Mouse (Mus musculus): ENCODE measurements around the gene Npsr1.

The Npsr1 gene

DNA sequence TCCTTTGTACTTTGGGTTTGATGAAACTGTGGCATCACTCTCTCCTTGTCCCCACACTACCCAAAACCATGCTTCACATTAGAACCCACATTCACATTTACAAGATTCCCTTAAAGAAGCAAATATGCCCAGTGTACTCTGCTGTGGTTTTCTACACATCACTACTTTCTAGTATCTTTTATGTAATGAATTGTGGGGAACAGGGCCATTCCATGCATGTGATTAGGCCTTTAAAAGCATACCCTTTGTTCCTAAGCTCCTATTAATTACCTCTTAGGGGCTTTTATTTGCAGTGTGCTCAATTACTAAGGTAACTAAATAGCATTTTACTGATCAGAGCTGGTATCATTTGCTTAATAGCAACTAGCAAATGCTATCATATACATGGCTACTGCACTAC, 149.8 kb downstream of the Npsr1 start:
- no peak for DNase-seq (ENCODE audit: low spot score)

DNA sequence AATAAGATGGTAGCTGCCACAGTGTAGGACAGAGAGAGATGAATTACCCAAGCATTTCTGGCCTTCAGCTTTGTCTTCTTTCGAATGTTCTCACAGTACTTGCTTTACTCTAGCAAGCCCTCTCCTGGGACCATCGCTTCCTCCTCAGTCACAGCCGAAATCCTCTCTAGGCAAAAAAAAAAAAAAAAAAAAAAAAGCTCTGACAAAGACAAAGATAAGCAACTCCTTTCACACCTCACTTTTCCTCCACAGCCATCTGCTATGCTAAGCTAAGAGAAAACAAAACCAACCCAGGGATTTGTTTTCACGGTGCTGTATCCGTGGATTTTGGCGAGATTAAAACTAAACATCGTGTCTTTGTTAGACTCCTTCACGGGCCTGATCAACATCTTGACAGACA, 156.4 kb downstream of the Npsr1 start:
- no peak for DNase-seq (ENCODE audit: low spot score)

DNA sequence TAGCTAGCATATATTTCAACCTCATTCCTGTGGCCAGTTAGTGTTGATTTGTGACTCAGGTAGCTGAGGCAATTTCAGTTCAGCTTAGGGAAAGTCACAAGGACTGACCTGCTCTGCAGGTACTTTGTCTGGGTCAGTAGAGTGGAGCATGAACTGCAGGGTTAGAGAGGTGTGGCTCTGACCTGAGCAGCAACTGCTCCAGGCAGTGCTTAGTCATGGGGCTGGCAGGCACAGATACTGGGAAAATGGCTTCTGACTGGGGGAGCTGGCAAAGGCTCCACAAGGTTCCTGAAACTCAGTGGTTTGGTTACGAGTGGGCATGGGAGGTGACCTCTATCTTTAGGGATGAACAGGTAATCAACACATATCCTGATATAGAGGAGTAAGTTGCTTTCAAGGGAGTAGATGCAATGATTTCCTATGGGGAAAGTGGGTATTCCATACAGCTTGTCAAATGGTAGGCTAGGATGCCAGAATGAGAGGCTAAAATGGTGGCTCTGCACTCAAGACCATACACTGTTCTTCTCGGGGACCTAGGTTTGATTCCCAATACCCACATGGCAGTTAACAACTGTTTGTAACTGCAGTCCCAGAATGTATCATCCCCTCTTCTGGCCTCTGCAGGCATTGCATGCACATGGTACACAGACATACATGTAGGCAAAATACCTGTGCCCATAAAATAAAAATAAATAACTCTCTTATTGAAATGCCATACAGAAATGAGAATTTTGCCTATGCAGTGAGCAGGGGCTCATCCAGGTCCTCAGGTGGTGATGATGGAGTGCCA, 182.9 kb downstream of the Npsr1 start:
- DNase-seq (ENCODE audit: low spot score) = peak; percentile 23

DNA sequence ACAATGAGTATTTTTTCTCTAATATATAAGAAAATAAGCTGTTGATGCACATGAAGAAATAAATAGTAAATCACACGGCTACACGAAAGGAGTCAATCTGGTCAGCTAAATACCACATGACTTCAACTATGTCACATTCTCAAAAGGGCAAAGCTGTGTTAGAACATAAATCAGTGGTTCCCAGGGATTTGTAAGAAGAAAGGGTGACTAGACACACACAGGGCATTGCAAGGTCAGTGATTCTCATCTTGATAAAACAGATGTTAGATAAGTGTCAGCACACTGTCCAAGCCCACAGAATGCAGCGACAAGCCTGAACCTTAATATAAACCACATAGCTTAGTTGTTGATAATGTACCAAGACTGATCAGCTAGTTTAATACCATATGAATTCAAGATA, 184.8 kb downstream of the Npsr1 start:
- no peak for DNase-seq (ENCODE audit: low spot score)

DNA sequence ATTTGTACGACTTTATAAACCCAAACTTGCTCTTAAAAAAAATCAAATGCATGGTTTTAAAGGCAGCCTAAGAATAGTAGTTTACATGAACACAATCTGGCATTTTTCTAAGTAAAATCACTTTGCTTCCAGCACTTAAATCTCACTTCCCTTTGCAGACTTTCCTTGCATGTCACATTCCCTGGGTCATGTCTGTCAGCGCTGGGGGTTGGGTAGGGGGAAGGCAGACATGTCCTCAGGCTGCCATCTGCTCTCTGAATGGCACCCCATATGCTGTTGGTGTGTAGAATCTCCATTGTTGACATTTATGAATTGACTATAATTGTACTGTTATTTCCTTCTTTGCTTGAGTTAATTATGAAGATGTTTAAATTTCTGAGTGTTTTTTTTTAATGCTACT, 185.3 kb downstream of the Npsr1 start:
- no peak for DNase-seq (ENCODE audit: low spot score)

DNA sequence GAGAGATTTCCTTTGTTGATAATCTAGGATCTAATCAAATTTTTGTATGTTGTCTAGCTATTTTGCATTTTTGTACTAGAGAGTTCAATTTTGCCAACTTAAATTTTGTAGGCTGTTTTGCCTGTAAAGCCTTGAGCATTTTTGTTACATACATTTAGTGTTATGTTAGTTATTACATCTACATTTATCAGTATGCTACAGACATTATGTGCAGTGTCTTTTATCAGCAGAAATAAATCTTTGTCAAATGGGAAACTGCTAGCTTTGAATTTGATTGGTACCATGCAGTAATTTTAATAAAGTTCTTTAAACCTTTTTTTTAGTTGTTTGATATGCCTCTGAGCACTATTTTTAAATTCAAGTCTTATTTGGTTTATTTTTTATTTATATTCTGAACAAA, 185.7 kb downstream of the Npsr1 start:
- no peak for DNase-seq (ENCODE audit: low spot score)

DNA sequence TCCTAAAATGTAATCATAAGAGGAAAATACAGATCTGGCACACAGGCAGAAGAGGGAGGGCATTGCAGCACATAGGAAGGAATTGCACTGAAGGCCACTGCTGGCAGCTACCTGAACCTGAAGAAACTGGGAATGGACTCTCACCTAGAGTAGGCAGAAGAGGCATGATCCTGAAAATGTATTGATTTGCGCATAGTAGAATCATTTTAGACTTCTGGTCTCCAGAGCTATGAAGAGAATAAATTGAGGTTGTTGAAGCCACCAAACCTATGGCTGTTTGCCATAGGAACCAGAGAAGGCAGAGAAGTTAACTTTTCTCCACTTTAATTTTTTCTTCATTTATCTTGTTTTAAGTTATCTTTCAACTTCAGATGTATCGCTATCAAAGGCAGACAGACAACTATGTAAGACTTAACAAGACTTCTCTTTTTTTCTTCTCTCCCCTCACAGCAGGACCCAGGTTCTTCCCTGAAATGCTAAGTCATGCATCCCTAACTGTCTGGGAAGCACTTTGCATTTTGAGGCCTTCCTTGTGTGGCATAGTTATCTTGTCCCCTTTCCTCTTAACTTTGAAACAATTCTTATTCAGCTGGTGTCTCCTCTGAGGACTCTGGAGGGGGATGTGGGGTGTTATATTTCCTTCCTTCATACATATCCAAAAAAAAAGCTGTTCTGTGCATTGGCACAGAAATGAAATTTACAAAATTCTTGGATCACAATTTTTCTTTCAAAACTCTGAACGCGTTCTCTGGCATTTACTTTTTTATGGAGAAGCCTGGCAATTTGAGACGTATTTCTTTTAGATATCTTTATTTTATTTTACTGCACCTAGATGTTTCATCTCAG, 186.7 kb downstream of the Npsr1 start:
- DNase-seq (ENCODE audit: low spot score) = no peak

DNA sequence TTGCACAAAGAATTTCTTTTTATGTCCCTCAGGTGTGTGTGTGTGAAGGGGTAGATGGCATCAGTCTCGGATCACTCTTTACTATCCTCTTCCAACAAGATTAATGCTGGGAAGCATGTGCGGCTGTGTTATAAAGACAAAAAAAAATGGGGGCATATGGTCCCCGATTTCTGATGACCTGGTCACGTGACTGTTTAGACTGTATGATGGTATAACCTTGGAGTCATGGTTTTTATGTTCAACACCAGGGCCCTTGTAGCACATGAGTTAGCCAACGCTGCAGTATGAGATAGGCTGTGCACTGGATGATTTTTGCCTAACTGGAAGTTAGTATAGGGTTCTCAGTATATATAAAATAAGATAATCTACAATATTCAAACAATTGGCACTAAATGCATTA, 187.6 kb downstream of the Npsr1 start:
- DNase-seq (ENCODE audit: low spot score) = no peak

DNA sequence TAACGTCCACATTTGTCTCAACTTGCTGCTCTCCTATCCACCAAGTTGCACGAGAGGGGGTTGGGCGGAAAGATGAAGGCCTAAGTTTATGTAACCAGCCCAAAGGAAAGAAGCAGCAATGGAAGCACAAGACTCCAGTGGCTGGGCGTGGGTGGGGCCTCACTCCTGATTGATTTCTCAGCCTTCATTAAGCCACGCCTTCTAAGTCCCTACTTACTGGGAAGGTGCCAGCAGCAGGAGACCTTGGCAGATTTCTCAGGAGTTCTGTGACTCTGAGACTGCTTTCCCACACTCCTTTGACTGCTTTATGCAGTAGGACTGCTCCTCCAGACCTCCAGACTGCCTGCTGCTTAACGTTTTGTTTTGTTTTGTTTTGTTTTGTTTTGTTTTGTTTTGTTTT, 193.6 kb downstream of the Npsr1 start:
- no peak for DNase-seq (ENCODE audit: low spot score)

DNA sequence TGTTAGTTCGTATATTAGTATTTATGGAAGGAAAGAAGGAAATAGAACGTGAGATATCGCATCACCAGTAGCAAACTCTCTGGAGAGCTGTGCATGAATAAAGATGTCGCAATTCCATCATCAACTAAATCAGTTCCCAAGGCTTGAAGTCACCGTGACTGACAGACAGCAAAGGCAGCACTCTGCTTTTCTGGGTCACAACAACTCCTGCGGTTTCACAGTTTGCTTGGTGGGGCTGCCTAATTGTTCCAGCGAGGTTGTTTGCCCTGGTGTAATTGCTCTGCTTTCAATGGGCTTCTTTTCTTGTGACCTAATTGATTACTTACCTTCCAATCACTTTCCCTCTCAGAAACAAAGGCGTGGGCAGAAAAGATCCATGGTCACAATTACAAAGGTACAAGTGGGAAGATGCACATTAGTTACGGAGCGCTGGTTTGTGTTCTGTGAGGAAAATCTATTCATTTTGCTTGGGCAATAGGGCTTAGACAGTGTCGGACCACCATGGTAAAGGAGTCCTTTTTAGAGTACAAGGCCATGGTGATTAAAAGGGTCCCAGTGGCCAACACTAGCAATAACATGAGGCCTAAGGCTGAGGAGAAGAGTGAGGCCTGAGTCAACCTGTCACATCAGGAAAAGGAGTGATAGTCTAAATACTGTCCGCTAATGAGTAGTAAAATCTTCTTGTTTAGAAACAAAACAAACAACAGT, 195.6 kb downstream of the Npsr1 start:
- no peak for DNase-seq (ENCODE audit: low spot score)

DNA sequence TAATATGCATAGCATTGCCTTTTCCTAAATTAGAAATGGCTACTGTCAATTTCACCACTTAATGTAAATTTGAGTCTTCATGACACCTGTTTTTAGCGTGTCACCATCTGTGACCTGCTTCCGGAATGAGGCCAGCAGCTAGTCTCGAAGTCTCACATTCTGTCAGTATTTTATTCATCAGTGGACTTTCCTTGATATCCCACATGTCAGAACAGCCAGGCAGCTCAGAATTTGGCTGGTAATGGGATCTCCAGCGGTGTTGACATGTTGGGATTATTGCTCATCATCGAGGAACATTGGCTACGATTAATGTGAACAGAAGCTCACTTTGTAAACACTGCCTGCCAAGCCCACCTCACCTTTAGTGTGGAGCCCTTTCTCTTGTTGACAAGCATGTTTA, 205.1 kb downstream of the Npsr1 start:
- DNase-seq (ENCODE audit: low spot score) = no peak

DNA sequence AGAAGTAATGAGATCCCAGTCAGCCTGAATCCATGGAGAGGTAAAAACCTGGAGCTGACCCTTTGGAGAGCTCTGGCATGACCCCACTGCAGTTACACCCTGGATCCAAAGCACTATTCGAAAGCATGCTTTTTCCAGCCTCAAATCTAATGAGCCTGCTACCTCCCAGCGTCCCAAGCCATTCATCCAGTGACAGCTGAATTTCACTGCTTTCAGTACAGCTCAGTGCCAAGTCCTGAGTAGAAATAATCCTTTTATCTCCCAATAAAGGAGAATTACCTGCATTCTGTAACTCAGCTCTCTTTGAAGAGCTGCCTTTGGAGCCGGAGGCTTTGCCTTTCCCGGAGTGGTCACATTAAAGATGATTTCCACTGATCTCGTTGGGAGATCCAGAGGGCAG, 209.2 kb downstream of the Npsr1 start:
- no peak for DNase-seq (ENCODE audit: low spot score)

DNA sequence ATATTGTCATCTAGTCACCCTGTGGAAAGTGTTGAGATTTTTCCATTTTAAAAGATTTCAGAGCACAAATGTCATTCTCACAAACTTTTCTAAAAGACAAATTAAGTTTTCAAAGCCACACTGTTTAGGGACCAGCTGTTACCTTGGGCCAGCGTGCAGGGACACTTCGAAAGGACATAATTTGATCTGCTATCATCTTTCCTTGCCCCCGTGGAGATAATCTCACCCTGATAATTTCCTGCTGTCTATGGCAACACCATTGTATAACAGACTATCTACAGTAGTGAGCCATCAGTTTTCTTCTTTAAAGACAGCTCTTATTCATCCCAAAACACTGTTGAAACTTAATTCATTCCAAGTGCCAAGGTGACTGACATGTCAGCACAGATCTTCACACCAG, 209.6 kb downstream of the Npsr1 start:
- DNase-seq (ENCODE audit: low spot score) = no peak

DNA sequence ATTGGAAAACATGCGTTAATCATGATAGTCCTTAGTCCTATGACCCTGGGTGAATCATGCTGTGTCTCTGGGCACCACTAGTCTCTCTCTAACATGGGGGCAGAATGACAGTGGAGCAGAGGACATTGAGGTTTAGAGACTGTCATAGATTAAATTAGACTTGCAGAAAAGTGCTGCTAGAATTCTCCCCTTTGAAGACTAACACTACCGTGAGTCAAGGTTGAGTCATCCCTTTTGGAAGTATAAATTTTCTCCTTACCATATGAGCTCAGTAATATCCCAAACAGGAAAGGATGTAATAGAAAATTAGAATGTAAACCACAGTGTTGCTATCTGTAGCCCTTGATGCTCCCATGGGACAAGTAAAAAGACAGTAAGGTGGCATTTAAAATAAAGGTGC, 218.0 kb downstream of the Npsr1 start:
- no peak for DNase-seq (ENCODE audit: low spot score)

DNA sequence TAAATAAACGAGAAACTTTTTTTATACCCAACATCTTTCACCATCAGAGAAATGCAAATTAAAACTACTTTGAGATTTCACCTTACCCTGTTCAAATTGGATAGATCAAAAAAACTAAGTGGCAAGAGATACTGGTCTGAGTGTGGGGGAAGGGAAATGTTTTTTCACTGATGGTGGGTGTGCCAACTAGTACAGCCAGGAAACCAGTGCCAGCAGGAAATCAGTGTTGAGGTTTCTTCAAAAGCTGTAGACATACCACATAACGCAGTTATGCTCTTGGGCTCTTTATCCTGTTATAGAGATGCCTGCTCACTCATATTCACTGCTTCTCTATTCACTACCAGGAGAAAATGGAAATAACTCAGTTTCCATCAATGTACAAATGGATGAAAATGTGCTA, 233.9 kb downstream of the Npsr1 start:
- DNase-seq (ENCODE audit: low spot score) = no peak

DNA sequence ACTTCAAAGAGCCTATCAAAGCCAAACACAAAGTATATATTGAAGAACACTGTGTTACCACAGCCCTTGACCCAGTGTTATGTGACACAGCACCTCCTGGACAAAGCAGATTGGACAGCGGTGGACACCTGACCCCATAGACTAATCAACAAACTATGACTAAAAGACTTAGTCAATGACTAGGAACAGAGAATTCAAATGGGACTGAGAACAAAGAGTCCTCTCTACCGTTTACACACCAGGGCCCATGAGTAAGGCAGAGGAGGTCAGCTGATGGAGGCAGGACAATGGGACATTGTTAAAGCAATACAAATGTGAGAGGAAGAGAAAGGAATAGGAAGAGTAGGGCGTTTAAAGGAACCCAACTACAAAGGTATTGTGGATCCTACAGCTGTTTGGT, 243.5 kb downstream of the Npsr1 start:
- no peak for DNase-seq (ENCODE audit: low spot score)

DNA sequence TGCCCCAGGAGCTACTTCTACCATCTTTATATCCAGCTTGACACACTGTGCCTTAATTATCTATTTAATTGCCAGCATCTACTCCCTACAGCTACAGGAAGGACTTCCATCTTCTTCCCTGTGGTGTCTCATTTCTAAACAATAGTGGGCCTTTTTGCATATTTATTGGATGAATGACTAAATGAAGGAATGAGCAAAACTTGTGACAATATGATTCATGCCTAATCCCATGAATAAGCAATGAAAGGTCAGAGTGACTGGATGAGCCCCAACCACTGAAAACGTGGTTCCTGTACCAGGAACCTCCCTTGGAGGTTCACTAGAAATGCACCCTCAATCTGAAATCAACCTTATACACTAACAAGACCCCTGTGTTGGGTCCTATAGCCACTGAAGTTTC, 249.2 kb downstream of the Npsr1 start:
- DNase-seq (ENCODE audit: low spot score) = no peak

DNA sequence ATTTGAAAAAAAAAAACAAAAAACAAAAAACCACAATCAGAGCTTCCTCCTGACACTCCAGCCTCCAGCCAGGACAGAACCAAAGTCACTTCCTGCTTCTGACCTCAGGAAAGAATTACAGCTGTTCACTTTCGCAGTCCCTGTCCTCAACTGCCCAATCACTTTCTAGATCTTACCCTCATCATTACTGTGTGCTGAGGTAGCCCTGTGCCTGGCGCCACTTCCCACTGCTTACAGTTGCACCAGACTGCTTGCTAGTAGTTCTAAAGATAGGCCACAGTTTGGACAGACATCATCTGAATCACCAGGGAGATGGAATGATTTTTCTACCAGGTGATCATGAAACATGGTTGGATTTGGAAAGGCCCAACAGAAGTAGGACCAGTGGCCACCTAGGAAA, 251.7 kb downstream of the Npsr1 start:
- DNase-seq (ENCODE audit: low spot score) = no peak

DNA sequence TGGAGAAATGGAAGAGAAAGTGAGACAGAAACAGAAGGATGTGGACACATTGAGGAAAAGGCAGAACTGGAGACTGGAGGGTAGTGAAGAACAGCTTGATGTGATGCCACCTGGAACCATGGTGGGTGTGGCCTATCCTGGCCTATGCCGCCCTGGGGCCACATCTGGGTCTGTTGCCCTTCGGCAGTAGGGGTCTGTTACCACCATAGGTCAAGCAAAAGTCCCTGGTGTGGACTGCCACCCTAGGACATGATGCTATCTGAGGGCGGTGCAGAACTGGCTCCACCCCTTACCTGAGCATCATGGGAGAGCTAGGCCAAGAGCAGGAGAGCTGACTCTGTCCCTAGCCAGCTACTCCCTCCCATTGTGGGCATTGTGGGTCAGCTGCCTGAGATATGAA, 253.6 kb downstream of the Npsr1 start:
- no peak for DNase-seq (ENCODE audit: low spot score)
